8 mouse cellular contexts compared by ENCODE assay signal in the genomic region with DNA sequence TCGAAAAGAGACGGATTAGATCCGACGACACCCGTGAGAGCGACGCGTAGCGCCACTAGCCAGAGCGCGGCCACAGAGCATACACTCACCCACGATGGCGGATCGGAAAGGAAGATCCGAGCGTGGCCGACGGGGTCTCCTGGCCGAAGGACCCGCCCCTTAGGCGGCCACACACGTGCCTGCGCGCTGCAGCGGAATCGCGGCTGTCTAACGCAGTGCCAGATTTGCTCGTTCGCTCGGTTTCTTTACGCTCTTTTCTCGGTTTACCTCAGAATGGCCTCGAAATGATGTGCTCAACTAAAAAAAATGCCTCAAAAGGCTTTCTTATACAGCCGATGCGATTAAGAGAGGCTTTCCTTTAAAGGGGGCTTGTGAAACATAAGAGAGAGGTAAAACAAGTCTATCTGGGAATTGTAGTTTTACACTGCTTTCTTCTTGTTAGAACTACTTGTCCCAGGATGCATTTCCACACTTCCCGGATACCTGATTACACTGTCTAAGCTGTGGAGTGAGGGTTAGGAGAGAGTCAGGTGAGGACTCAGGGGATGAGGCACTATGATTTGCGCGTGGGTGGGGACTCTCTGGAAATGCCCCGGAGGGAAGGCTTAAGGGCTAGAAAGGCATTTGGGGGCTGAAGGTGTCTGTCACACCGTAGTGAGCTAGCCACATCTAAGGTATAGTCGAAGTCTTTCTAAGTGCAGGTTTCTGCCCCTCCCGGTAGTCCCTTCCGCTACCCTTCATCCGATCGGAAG. TPM values are rescaled to one million over a fixed set of nuclear protein-coding genes. Genes with fewer than 3 reads are reported as not detected.
DNase-seq lines count a peak whose midpoint lies in the region; ATAC-seq lines count a peak whose summit lies in the region.

A gene (plus strand): TSS at position 199 of the 752 bp plus-strand sequence.
A gene (minus strand): TSS at position 358 of the 752 bp plus-strand sequence.

- ATAC-seq in megakaryocyte progenitor cell, adult 5-6 weeks (replicated peaks; ENCODE audit: poor library complexity) = peak; percentile 82

- peak; percentile 92 for DNase-seq in adipocyte (ENCODE audit: low spot score)
- peak; percentile 93 for DNase-seq in embryo, embryonic 10 days (ENCODE audit: low spot score)
- DNase-seq in gastrocnemius, postnatal 10 days = peak; percentile 96
- peak; percentile 97 for DNase-seq in induced T-regulatory cell, adult 2 months (ENCODE audit: low read depth)
- peak; percentile 80 to 92 for DNase-seq in left cerebral cortex, adult 9 months (ENCODE audit: low spot score in 2 of 2)
- peak; percentile 92 for DNase-seq in right cerebral cortex, postnatal 14 days
- peak; percentile 90 to 93 for DNase-seq in urinary bladder, postnatal 36 days (ENCODE audit: low spot score in 2 of 2)

RNA-seq across cellular contexts. Expression of the first gene that starts in this region (rescaled TPM):
- not detected for total RNA-seq in gastrocnemius, postnatal 10 days (2021)
- 0.10 and 0.73 TPM in 2 replicates for total RNA-seq in megakaryocyte progenitor cell, adult 5-6 weeks (2015)
- total RNA-seq in megakaryocyte progenitor cell, adult 5-6 weeks (2017) = 0.12 and 0.47 TPM in 2 replicates

RNA-seq across cellular contexts. Expression of the second gene that starts in this region (rescaled TPM):
- 100 to 1,000 TPM; 815 to 836 TPM for total RNA-seq in gastrocnemius, postnatal 10 days (2021)
- 2,267 and 2,302 TPM in 2 replicates for total RNA-seq in megakaryocyte progenitor cell, adult 5-6 weeks (2015)
- total RNA-seq in megakaryocyte progenitor cell, adult 5-6 weeks (2017) = 1,089 and 1,288 TPM in 2 replicates

Comparison
In these comparisons a context has a peak if more than half of its experiments do, and no peak if none do; other contexts are left out.
1. Peak in every context shown above with its lines: DNase-seq and ATAC-seq.